Mouse (Mus musculus): ENCODE results near the gene Kalrn. TPM values are rescaled to one million over a fixed set of nuclear protein-coding genes. Genes with fewer than 3 reads are reported as not detected.

Kalrn gene
- 2.9 and 3.3 TPM in 2 replicates for polyA plus RNA-seq (2012)

- TF ChIP-seq GATA1 (IDR thresholded peaks at IDR 0.05; ENCODE audit: low read length), result no peak
These were observed at the start of gene Kalrn for GRCm38 (mm10) chr16:34573151-34573802. TSS of gene Kalrn (minus strand) at chr16:34573532.

- TF ChIP-seq GATA1 (IDR thresholded peaks at IDR 0.05; ENCODE audit: low read length), result no peak
These were observed 40.7 kb upstream of the Kalrn start for GRCm38 (mm10) chr16:34614021-34614420.

GRCm38 (mm10) chr16:34610137-34610536 is 36.8 kb upstream of the Kalrn start:
- TF ChIP-seq GATA1 (IDR thresholded peaks at IDR 0.05; ENCODE audit: low read length), result no peak

- no peak for TF ChIP-seq GATA1 (IDR thresholded peaks at IDR 0.05; ENCODE audit: low read length)
These were observed 32.3 kb upstream of the Kalrn start for GRCm38 (mm10) chr16:34605679-34606078.

GRCm38 (mm10) chr16:34603854-34604253 is 30.5 kb upstream of the Kalrn start:
- TF ChIP-seq GATA1 (IDR thresholded peaks at IDR 0.05; ENCODE audit: low read length), result no peak

GRCm38 (mm10) chr16:34603076-34603475 is 29.7 kb upstream of the Kalrn start:
- no peak for TF ChIP-seq GATA1 (IDR thresholded peaks at IDR 0.05; ENCODE audit: low read length)

- TF ChIP-seq GATA1 (IDR thresholded peaks at IDR 0.05; ENCODE audit: low read length), result no peak
These were observed 28.6 kb upstream of the Kalrn start for GRCm38 (mm10) chr16:34601954-34602353.

- no peak for TF ChIP-seq GATA1 (IDR thresholded peaks at IDR 0.05; ENCODE audit: low read length)
These were observed 22.0 kb upstream of the Kalrn start for GRCm38 (mm10) chr16:34595294-34595693.

GRCm38 (mm10) chr16:34594597-34595262 is 21.4 kb upstream of the Kalrn start:
- TF ChIP-seq GATA1 (IDR thresholded peaks at IDR 0.05; ENCODE audit: low read length), result no peak

- no peak for TF ChIP-seq GATA1 (IDR thresholded peaks at IDR 0.05; ENCODE audit: low read length)
These were observed 19.4 kb upstream of the Kalrn start for GRCm38 (mm10) chr16:34592696-34593095.

- no peak for TF ChIP-seq GATA1 (IDR thresholded peaks at IDR 0.05; ENCODE audit: low read length)
These were observed 18.6 kb upstream of the Kalrn start for GRCm38 (mm10) chr16:34591934-34592333.

- no peak for TF ChIP-seq GATA1 (IDR thresholded peaks at IDR 0.05; ENCODE audit: low read length)
These were observed 6.5 kb upstream of the Kalrn start for GRCm38 (mm10) chr16:34579671-34580326.

- TF ChIP-seq GATA1 (IDR thresholded peaks at IDR 0.05; ENCODE audit: low read length), result no peak
These were observed 642 bp upstream of the Kalrn start for GRCm38 (mm10) chr16:34573856-34574491.

GRCm38 (mm10) chr16:34572406-34573150 is 754 bp downstream of the Kalrn start:
- no peak for TF ChIP-seq GATA1 (IDR thresholded peaks at IDR 0.05; ENCODE audit: low read length)

- TF ChIP-seq GATA1 (IDR thresholded peaks at IDR 0.05; ENCODE audit: low read length), result no peak
These were observed 1.4 kb downstream of the Kalrn start for GRCm38 (mm10) chr16:34571931-34572405.
